Mouse (Mus musculus) cortical plate, adult 2 months (tissue): ENCODE measurements at regions not wholly inside any gene's neighbourhood (a gene's known extent, or its start where the extent isn't known, plus 50 kb on each side); places are given as distances from the start of the nearest gene placed in this dataset.

Source experiments
- CTCF ChIP-seq: fragments of 200-500 bp; IDR thresholded peaks from 2 replicates; pipeline ENCODE4 v1.5.1; 2011; ENCODE audit warnings: mild to moderate bottlenecking, control low read depth, low read length; ENCODE audit not compliant: insufficient read depth; ENCODE audit errors: extremely low read depth
- POLR2A ChIP-seq: fragments of 200-500 bp; IDR thresholded peaks from 2 replicates; pipeline ENCODE4 v1.6.1; 2011; ENCODE audit warnings: mild to moderate bottlenecking, low read length, control low read depth; ENCODE audit not compliant: insufficient read depth; ENCODE audit errors: extremely low read depth

- TF ChIP-seq CTCF (no peak), POLR2A (no peak)
Observed at GRCm38 (mm10) chr1:190264501-190264900, 94.0 kb upstream of the Prox1 start.
